13 mouse cellular contexts compared by ENCODE assay signal in the genomic region with DNA sequence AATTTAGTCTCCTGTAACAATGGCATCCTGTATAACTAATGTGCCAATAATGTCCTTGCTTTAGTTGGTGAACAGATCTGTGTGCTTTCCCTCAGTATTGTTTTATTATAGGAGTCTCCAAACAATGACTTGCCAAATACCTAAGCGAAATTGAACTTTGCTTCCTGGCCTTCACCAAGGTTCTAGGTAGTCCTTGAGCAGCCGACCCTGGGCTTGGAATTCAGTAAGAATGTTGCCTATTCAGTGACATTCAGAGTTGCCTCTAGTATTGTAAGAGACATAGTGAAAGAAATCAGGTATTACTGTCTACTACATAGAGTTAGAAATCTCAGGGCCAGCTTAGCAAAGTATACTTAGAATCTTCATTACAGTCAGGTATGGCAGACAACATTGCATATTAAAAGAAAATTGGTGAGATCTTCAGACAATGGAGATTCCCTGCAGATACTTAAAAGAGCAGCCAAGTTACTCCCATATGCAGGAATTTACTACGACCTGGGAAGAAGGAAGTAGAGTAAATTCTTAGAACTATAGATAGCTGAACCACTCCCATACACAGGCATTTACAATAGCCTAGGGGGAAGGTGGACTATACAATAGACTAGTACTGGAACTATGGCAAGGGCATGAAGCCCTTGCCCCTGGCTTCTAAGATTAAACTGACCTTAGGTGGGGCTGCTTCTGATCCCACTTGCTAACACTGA.
DNase-seq lines count a peak whose midpoint lies in the region.
"Had no signal": no experiment of that assay in that cellular context is flagged by ENCODE, and none has a peak within 500 bp of the region (broad histone marks: within the 10 kb centered on the region; RNA-seq: fewer than 3 reads in every experiment).

No protein-coding gene starts in this region.

- DNase-seq in ES-CJ7 (ENCODE audit: low read depth, low spot score) (peak; percentile 87), R1 (ENCODE audit: low read depth, low spot score) (peak; percentile 97)
- DNase-seq in frontal cortex, postnatal 36 days (ENCODE audit: low spot score in 2 of 2) = no peak
- no peak for DNase-seq in yolk sac, embryonic 10.5 days (ENCODE audit: low spot score)
- DNase-seq in urinary bladder, postnatal 36 days (ENCODE audit: low spot score in 2 of 2) = no peak
- DNase-seq: adrenal gland, adult 8-10 months; adrenal gland, postnatal 36 days; cerebellum, adult 11-12 months; cerebellum, adult 2 months; cerebellum, adult 9-10 months; cerebellum, postnatal 10 days; cerebellum, postnatal 25 days; forebrain, postnatal 0 days had no signal

Comparison
In these comparisons a context has a peak if more than half of its experiments do, and no peak if none do; other contexts are left out.
1. DNase-seq: peak in ES-CJ7 (single experiment) and R1 (single experiment); none in frontal cortex, postnatal 36 days (0 of 2), yolk sac, embryonic 10.5 days (single experiment) and urinary bladder, postnatal 36 days (0 of 2).